Mouse (Mus musculus) spleen, adult 2 months (tissue): ENCODE results near the gene Sobp.

ENCODE experiments used
- CTCF ChIP-seq: fragments of 200-500 bp; IDR thresholded peaks from 2 replicates; pipeline ENCODE4 v1.5.1; 2011; ENCODE audit warnings: mild to moderate bottlenecking, inconsistent platforms; ENCODE audit not compliant: insufficient read depth, insufficient read length, insufficient replicate concordance; ENCODE audit errors: extremely low read depth
- POLR2A ChIP-seq: fragments of 200-500 bp; IDR thresholded peaks from 2 replicates; pipeline ENCODE4 v1.6.1; 2011; ENCODE audit warnings: low read depth, low read length, inconsistent platforms

- no peak for TF ChIP-seq CTCF
- TF ChIP-seq POLR2A: no peak
Observed at GRCm38 (mm10) chr10:43053861-43054560, 120.3 kb downstream of the Sobp start.
